Mouse (Mus musculus): Measurements from ENCODE around the gene Olfr502.
"Not testable (repeated sequence)": the region's sequence is repeated elsewhere in the genome, so short reads cannot be mapped to it uniquely, and the experiment has no call there.

Olfr502 gene

GRCm38 (mm10) chr7:108524965-108525364, at the start of gene Olfr502:
Gene Olfr502, minus strand, starts transcription at chr7:108525065.
- DNase-seq (ENCODE audit: low read depth) = no peak

DNA sequence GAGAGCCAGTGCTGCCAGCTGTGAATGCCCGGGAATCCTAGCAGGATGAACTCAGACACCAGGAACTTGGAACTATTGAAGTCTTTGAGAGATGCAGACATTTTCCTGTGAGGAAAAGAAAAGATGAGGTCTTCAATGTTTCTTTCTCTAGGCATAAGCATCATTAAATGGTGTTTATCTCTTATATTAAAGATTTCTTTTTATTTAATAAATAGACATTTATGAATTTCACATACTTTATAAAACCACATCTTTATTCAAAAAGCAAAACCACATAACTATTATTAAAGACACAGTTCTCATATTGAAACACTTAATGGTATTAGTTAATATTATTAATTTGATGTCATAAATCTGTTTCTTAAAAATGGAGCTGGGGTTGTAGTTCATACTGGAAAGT, 40.8 kb upstream of the Olfr502 start, which contains the start of gene Olfr504:
Gene Olfr504, minus strand, starts transcription at position 101 of the 400 bp plus-strand sequence.
- no peak for DNase-seq (ENCODE audit: low read depth)

GRCm38 (mm10) chr7:108544227-108544626, 19.4 kb upstream of the Olfr502 start, which contains the start of gene Olfr503:
Gene Olfr503, plus strand, starts transcription at chr7:108544527.
- not testable (repeated sequence) for DNase-seq (ENCODE audit: low read depth)

DNA sequence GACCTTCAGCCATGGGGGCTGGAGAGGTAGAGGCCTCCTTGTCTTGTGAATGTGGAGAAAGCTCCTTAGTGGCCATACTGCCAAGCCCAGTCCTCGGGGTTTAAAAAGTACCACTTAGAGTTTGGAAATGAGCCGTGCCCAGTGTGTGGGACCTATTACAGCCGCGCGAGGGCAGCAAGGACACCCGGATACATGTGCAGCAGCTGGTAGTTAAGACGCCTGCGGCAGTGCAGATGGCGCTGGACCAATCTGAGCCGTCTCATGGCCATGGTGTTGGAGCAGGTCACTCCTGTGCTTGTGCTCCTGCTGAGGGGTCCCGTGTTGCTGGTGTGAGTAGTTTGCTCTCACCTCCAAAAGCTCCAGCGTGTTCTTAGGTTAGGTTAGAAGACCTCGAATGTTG, 17.6 kb upstream of the Olfr502 start:
- DNase-seq (ENCODE audit: low read depth) = no peak
